Mouse (Mus musculus): ENCODE measurements around the gene A430005L14Rik. TPM values are rescaled to one million over a fixed set of nuclear protein-coding genes. Genes with fewer than 3 reads are reported as not detected.

Gene A430005L14Rik
- polyA plus RNA-seq, 1 experiment from 2014 or later, result 42.7 TPM

- peaks cover 23% of the 10 kb centered on the region for H3K36me3 ChIP-seq
- WGBS, result 1% methylated on average over 33 of the region's 33 CpGs
- no peaks in the 10 kb centered on the region for H3K9me3 ChIP-seq (replicated peaks)
- H3K4me1 ChIP-seq (replicated peaks), result peaks cover 15% of the 10 kb centered on the region
- no peaks in the 10 kb centered on the region for H3K27me3 ChIP-seq
- peak overlapping the region; percentile 99 for H3K4me3 ChIP-seq
- peak overlapping the region; percentile 35; the same call in 1 of the 2 replicates for H3K27ac ChIP-seq
- H3K9ac ChIP-seq, result peak overlapping the region; percentile 87
- peak overlapping the region; percentile 93 for H3K4me2 ChIP-seq
- peak; percentile 47; the same call in 1 of the 2 replicates for ATAC-seq (replicated peaks; ENCODE audit: insufficient number of reproducible peaks, insufficient read depth, low FRiP score, low read depth)
Observed at GRCm38 (mm10) chr4:153975292-153975662, 18.2 kb downstream of the A430005L14Rik start.

- Histone ChIP-seq H3K36me3 (peaks cover 21% of the 10 kb centered on the region), H3K9me3 (replicated peaks) (no peaks in the 10 kb centered on the region), H3K27me3 (no peaks in the 10 kb centered on the region), H3K27ac (no peak overlapping the region), H3K4me3 (peak overlapping the region; percentile 99), H3K4me2 (peak overlapping the region; percentile 93), H3K4me1 (replicated peaks) (peaks cover 15% of the 10 kb centered on the region), H3K9ac (peak overlapping the region; percentile 87; the same call in 1 of the 2 replicates)
- 38% methylated on average over 6 of the region's 6 CpGs for WGBS
- no peak for ATAC-seq (replicated peaks; ENCODE audit: insufficient number of reproducible peaks, insufficient read depth, low FRiP score, low read depth)
Observed at GRCm38 (mm10) chr4:153975768-153976167, 18.7 kb downstream of the A430005L14Rik start.

GRCm38 (mm10) chr4:153979243-153979642, 22.2 kb downstream of the A430005L14Rik start:
- Histone ChIP-seq H3K27me3 (no peaks in the 10 kb centered on the region), H3K9ac (no peak overlapping the region), H3K4me2 (no peak overlapping the region), H3K27ac (no peak overlapping the region), H3K9me3 (replicated peaks) (no peaks in the 10 kb centered on the region), H3K4me1 (replicated peaks) (peaks cover 15% of the 10 kb centered on the region), H3K4me3 (no peak overlapping the region), H3K36me3 (peaks cover 42% of the 10 kb centered on the region)
- no peak for ATAC-seq (replicated peaks; ENCODE audit: insufficient number of reproducible peaks, insufficient read depth, low FRiP score, low read depth)
- 84% methylated on average over 10 of the region's 10 CpGs for WGBS

DNA sequence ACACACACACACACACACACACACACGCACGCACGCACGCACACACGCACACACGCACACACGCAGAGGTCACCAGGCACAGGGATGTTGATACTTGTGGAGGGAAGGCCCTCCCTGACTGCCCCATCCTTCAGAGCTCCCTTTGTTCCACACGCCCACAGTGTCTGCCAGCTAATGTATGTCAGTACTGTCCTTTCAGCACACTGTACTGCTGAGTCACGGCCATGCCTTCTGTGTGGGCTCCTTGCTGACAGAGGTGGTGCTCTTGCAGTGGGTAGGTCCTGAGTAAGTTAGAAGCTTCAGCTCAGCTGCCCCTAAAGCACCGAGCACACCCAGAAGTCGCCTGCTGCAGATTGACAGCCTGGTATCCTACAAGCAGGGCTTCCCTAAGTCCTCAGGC, 23.4 kb downstream of the A430005L14Rik start:
- no peak overlapping the region for H3K4me3 ChIP-seq
- H3K9ac ChIP-seq, result no peak overlapping the region
- no peak overlapping the region for H3K27ac ChIP-seq
- no peaks in the 10 kb centered on the region for H3K9me3 ChIP-seq (replicated peaks)
- no peak for ATAC-seq (replicated peaks; ENCODE audit: insufficient number of reproducible peaks, insufficient read depth, low FRiP score, low read depth)
- 91% methylated on average over 11 of the region's 11 CpGs for WGBS
- no peak overlapping the region for H3K4me2 ChIP-seq
- H3K4me1 ChIP-seq (replicated peaks), result peaks cover 15% of the 10 kb centered on the region
- no peaks in the 10 kb centered on the region for H3K27me3 ChIP-seq
- H3K36me3 ChIP-seq, result peaks cover 54% of the 10 kb centered on the region

DNA sequence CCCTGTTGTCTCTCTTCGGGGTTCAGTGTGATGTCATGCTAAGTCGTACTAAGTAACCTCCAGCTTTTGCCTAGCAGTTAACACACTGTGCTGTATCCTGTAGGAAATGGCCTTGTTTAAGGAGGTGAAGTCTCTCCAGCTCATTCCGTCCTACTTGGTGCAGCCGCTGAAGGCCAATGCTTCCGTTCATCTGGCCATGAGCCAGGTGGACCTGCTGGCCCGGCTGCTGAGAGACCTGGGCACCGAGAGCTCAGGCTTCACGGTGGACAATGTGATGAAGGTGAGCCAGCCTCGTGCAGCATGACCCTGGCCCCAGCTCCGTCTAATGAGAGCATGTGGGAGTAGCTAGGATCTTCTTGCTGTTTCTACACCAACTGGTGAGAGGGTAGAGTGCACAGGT, 35.7 kb downstream of the A430005L14Rik start:
- Histone ChIP-seq H3K9me3 (replicated peaks) (no peaks in the 10 kb centered on the region), H3K4me3 (no peak overlapping the region), H3K4me1 (replicated peaks) (no peaks in the 10 kb centered on the region), H3K27me3 (no peaks in the 10 kb centered on the region), H3K27ac (no peak overlapping the region), H3K9ac (no peak overlapping the region), H3K36me3 (peaks cover 80% of the 10 kb centered on the region), H3K4me2 (no peak overlapping the region)
- no peak for ATAC-seq (replicated peaks; ENCODE audit: insufficient number of reproducible peaks, insufficient read depth, low FRiP score, low read depth)
- WGBS, result 84% methylated on average over 10 of the region's 10 CpGs

- Histone ChIP-seq H3K4me2 (no peak overlapping the region), H3K4me3 (no peak overlapping the region), H3K27ac (no peak overlapping the region), H3K4me1 (replicated peaks) (no peaks in the 10 kb centered on the region), H3K9ac (no peak overlapping the region), H3K9me3 (replicated peaks) (no peaks in the 10 kb centered on the region), H3K27me3 (no peaks in the 10 kb centered on the region), H3K36me3 (peaks cover 80% of the 10 kb centered on the region)
- no peak for ATAC-seq (replicated peaks; ENCODE audit: insufficient number of reproducible peaks, insufficient read depth, low FRiP score, low read depth)
- WGBS, result 85% methylated on average over 8 of the region's 8 CpGs
Observed at GRCm38 (mm10) chr4:153993505-153993904, 36.5 kb downstream of the A430005L14Rik start.

DNA sequence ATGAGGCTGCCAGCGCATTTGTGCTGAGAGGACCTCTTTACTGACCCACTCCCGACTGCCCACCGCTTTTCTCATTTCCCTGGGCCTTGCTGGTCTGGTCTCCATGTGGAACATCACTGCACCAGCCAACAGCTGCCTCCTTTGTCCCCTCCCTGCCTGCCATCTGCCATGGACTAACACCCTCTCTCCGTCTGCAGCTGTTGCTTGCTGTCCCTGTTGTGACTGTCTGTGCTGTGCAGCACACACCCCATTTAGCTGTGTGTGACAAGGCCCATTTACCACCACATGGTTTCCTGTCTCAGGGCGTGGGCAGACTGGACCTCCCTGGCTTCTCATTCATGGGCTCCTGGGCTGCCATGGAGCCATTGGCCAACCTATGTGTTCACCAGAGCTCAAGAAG, 48.5 kb downstream of the A430005L14Rik start:
- no peak overlapping the region for H3K4me2 ChIP-seq
- H3K9me3 ChIP-seq (replicated peaks), result no peaks in the 10 kb centered on the region
- H3K27ac ChIP-seq, result no peak overlapping the region
- H3K36me3 ChIP-seq, result peaks cover 21% of the 10 kb centered on the region; the same call in 1 of the 2 replicates
- ATAC-seq (replicated peaks; ENCODE audit: insufficient number of reproducible peaks, insufficient read depth, low FRiP score, low read depth), result no peak
- no peak overlapping the region for H3K4me3 ChIP-seq
- no peak overlapping the region for H3K9ac ChIP-seq
- H3K27me3 ChIP-seq, result no peaks in the 10 kb centered on the region
- 85% methylated on average over 5 of the region's 5 CpGs for WGBS
- no peaks in the 10 kb centered on the region for H3K4me1 ChIP-seq (replicated peaks)

DNA sequence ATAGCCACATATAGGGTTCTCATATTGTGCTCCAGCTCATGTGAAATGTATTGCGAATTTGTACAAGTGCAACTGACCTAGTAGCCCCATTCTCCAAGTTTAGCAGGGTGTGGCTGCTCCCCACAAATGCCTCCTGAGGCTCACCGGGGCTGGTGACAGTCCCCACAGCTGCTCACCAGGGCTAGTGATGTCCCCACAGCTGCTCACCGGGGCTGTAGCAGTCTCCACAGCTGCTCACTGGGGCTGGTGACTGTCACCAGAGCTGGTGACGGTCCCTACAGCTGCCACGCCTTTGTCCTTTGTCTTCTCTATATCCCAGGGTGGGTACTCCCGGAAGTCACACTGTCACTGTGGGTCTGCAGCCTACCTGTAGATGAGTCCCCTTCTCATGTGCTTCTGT, 49.2 kb downstream of the A430005L14Rik start:
- Histone ChIP-seq H3K36me3 (peaks cover 21% of the 10 kb centered on the region; the same call in 1 of the 2 replicates), H3K4me3 (no peak overlapping the region), H3K9ac (no peak overlapping the region), H3K27ac (no peak overlapping the region), H3K4me1 (replicated peaks) (0 out of 2 replicates have a peak, but pooled peaks cover 5% of the 10 kb centered on the region), H3K27me3 (no peaks in the 10 kb centered on the region), H3K4me2 (no peak overlapping the region), H3K9me3 (replicated peaks) (no peaks in the 10 kb centered on the region)
- 89% methylated on average over 6 of the region's 6 CpGs for WGBS
- no peak for ATAC-seq (replicated peaks; ENCODE audit: insufficient number of reproducible peaks, insufficient read depth, low FRiP score, low read depth)

DNA sequence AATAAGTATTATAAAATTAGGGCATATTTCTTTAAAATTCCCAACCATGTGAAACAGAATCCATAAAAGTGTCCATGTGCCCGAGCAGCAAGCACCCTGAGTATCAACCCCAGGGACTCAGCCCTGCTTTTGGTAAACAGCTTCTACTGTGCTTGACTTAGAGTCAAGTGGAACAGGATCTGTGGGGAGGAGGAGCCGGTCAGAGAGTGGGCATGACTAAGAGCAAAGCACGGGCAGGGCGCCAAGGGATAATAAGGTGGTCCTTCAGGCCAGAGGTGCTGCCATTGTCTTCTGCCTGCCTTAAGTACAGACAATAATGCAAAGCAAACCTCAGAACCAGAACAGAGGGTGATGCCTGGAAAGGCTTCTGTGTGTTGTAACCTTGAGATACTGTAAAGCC, 50.7 kb downstream of the A430005L14Rik start:
- Histone ChIP-seq H3K27me3 (no peaks in the 10 kb centered on the region), H3K36me3 (peaks cover 21% of the 10 kb centered on the region; the same call in 1 of the 2 replicates), H3K4me2 (no peak overlapping the region), H3K4me1 (replicated peaks) (peaks cover 11% of the 10 kb centered on the region), H3K4me3 (no peak overlapping the region), H3K9ac (no peak overlapping the region), H3K27ac (no peak overlapping the region), H3K9me3 (replicated peaks) (no peaks in the 10 kb centered on the region)
- WGBS, result 60% methylated on average over 4 of the region's 4 CpGs
- no peak for ATAC-seq (replicated peaks; ENCODE audit: insufficient number of reproducible peaks, insufficient read depth, low FRiP score, low read depth)

- no peak for ATAC-seq (replicated peaks; ENCODE audit: insufficient number of reproducible peaks, insufficient read depth, low FRiP score, low read depth)
- peak overlapping the region; percentile 57; the same call in 1 of the 2 replicates for H3K27ac ChIP-seq
- H3K4me2 ChIP-seq, result peak overlapping the region; percentile 96
- H3K9ac ChIP-seq, result peak overlapping the region; percentile 87
- H3K9me3 ChIP-seq (replicated peaks), result no peaks in the 10 kb centered on the region
- peaks cover 25% of the 10 kb centered on the region for H3K4me1 ChIP-seq (replicated peaks)
- H3K4me3 ChIP-seq, result peak overlapping the region; percentile 76
- peaks cover 14% of the 10 kb centered on the region; the same call in 1 of the 2 replicates for H3K36me3 ChIP-seq
- no peaks in the 10 kb centered on the region for H3K27me3 ChIP-seq
- 29% methylated on average over 13 of the region's 13 CpGs for WGBS
Observed at GRCm38 (mm10) chr4:154010907-154011645, 54.0 kb downstream of the A430005L14Rik start.
